ENCODE assay signal across 14 mouse cellular contexts in genomic region chr10:81470454-81470853, GRCm38 (mm10). TPM values are rescaled to one million over a fixed set of nuclear protein-coding genes. Genes with fewer than 3 reads are reported as not detected.
DNase-seq lines count a peak whose midpoint lies in the region; TF ChIP-seq lines count a peak whose summit lies in the region.
"Had no signal": no experiment of that assay in that cellular context is flagged by ENCODE, and none has a peak within 500 bp of the region (broad histone marks: within the 10 kb centered on the region; RNA-seq: fewer than 3 reads in every experiment).

No protein-coding gene starts in this region.

- no peak overlapping the region for H3K4me3 ChIP-seq in layer of hippocampus, adult 2 months
- H3K4me3 ChIP-seq: heart, embryonic 13.5 days; liver, embryonic 12.5 days had no signal

- H3K27ac ChIP-seq in layer of hippocampus, adult 2 months, result peak overlapping the region; percentile 95
- H3K27ac ChIP-seq: heart, embryonic 13.5 days; liver, embryonic 12.5 days; macrophage; stomach, postnatal 0 days had no signal

- TF ChIP-seq CTCF in layer of hippocampus, adult 2 months (conservative IDR thresholded peaks at IDR 0.05), result no peak

- DNase-seq in layer of hippocampus, adult 2 months (ENCODE audit: low spot score in 2 of 2), result peak in 1 of 2 experiments; percentile 65
- no peak for DNase-seq in layer of hippocampus, adult 8-10 months (ENCODE audit: low spot score in 2 of 2)
- peak; percentile 43 for DNase-seq in A20 (ENCODE audit: low read depth, low spot score)
- DNase-seq in CD4-positive, CD25-positive, alpha-beta regulatory T cell, adult 2 months (ENCODE audit: low read depth, low spot score), result peak; percentile 79
- peak; percentile 78 for DNase-seq in induced T-regulatory cell, adult 2 months (ENCODE audit: low read depth)
- no peak for DNase-seq in adrenal gland, postnatal 36 days
- DNase-seq in lung, adult 18-20 months, result no peak
- DNase-seq: adrenal gland, adult 2 months; cerebellum, adult 18-20 months; kidney, postnatal 14 days had no signal

RNA-seq across cellular contexts. Expression of gene Celf5, which starts 12.1 kb away (rescaled TPM):
- total RNA-seq in layer of hippocampus, adult 2 months (2021), result 100 to 1,000 TPM; 286 to 287 TPM
- 100 to 1,000 TPM; 230 to 284 (median 256) TPM for total RNA-seq in layer of hippocampus, adult 8-10 months (2022)
- total RNA-seq in adrenal gland, postnatal 36 days (2021), result 1 to 10 TPM in 1 of 2 experiments, under 1 TPM in 1; 0.20 to 1.2 TPM

RNA-seq across cellular contexts. Expression of gene Nfic, which starts 15.0 kb away (rescaled TPM):
- 10 to 100 TPM; 60.0 to 60.1 TPM for total RNA-seq in layer of hippocampus, adult 2 months (2021)
- 10 to 100 TPM; 52.8 to 61.6 (median 58.7) TPM for total RNA-seq in layer of hippocampus, adult 8-10 months (2022)
- total RNA-seq in adrenal gland, postnatal 36 days (2021), result 100 to 1,000 TPM in 1 of 2 experiments, 10 to 100 TPM in 1; 93.2 to 114 TPM

RNA-seq across cellular contexts. Expression of gene Ncln, which starts 25.7 kb away (rescaled TPM):
- 10 to 100 TPM; 83.1 to 93.5 TPM for total RNA-seq in layer of hippocampus, adult 2 months (2021)
- 10 to 100 TPM; 74.1 to 88.0 (median 82.8) TPM for total RNA-seq in layer of hippocampus, adult 8-10 months (2022)
- total RNA-seq in adrenal gland, postnatal 36 days (2021), result 100 to 1,000 TPM; 123 to 125 TPM

RNA-seq across cellular contexts. Expression of gene S1pr4, which starts 29.5 kb away (rescaled TPM):
- total RNA-seq in layer of hippocampus, adult 2 months (2021), result under 1 TPM; 0.39 to 0.95 TPM
- total RNA-seq in layer of hippocampus, adult 8-10 months (2022), result under 1 TPM; 0.51 to 0.80 (median 0.58) TPM
- 1 to 10 TPM; 1.1 to 1.2 TPM for total RNA-seq in adrenal gland, postnatal 36 days (2021)

RNA-seq across cellular contexts. Expression of gene Gna15, which starts 53.6 kb away (rescaled TPM):
- 1 to 10 TPM; 1.9 to 2.5 TPM for total RNA-seq in layer of hippocampus, adult 2 months (2021)
- total RNA-seq in layer of hippocampus, adult 8-10 months (2022), result 1 to 10 TPM; 2.5 to 9.7 (median 5.7) TPM
- total RNA-seq in adrenal gland, postnatal 36 days (2021), result 1 to 10 TPM; 1.0 to 1.3 TPM

Comparison
In these comparisons a context has a peak if more than half of its experiments do, and no peak if none do; other contexts are left out.
1. DNase-seq: peak in A20 (single experiment), CD4-positive, CD25-positive, alpha-beta regulatory T cell, adult 2 months (single experiment) and induced T-regulatory cell, adult 2 months (single experiment); none in layer of hippocampus, adult 8-10 months (0 of 2), adrenal gland, postnatal 36 days (0 of 2) and lung, adult 18-20 months (0 of 2).
2. RNA of gene Celf5, which starts 12.1 kb away (total RNA-seq): 286 to 287 TPM in layer of hippocampus, adult 2 months and 230 to 284 TPM in layer of hippocampus, adult 8-10 months; 0.20 to 1.2 TPM in adrenal gland, postnatal 36 days; every median in the first group is over 100 times any median in the second.